Mouse (Mus musculus) gastrocnemius, postnatal 4 days (tissue): ENCODE data around the gene Vamp1. TPM values are rescaled to one million over a fixed set of nuclear protein-coding genes. Genes with fewer than 3 reads are reported as not detected.
"Not testable (repeated sequence)": the region's sequence is repeated elsewhere in the genome, so short reads cannot be mapped to it uniquely, and the experiment has no call there.

Experiments
- DNase-seq, 2 experiments: peaks; one replicate each; pipeline ENCODE4 v3.0.0; 2021 to 2022; ENCODE audit warnings: low spot score in 2 of 2, mixed read lengths in 2 of 2
- total RNA-seq, 2 experiments: library from RNA; stranded (reverse); gene quantifications; 2 replicates each; pipeline ENCODE4 v1.2.3; 2021

The Vamp1 gene
- total RNA-seq, 2 experiments from 2014 or later, result 7.0 to 7.3 TPM

- no peak for DNase-seq
Measured at GRCm38 (mm10) chr6:125241566-125241965, 26.2 kb downstream of the Vamp1 start.

GRCm38 (mm10) chr6:125244551-125244950 is 29.2 kb downstream of the Vamp1 start:
- no peak for DNase-seq

- no peak for DNase-seq
Measured at GRCm38 (mm10) chr6:125252285-125252684, 36.9 kb downstream of the Vamp1 start.

- no peak for DNase-seq
Measured at GRCm38 (mm10) chr6:125252711-125253110, 37.4 kb downstream of the Vamp1 start.

GRCm38 (mm10) chr6:125253863-125254715 is 38.7 kb downstream of the Vamp1 start:
- DNase-seq, result no peak

GRCm38 (mm10) chr6:125255516-125256044 is 40.2 kb downstream of the Vamp1 start:
- no peak for DNase-seq

- no peak for DNase-seq
Measured at GRCm38 (mm10) chr6:125256222-125256966, 41.0 kb downstream of the Vamp1 start.

GRCm38 (mm10) chr6:125260006-125260555 is 44.7 kb downstream of the Vamp1 start:
- DNase-seq, result no peak

- DNase-seq, result no peak
Measured at GRCm38 (mm10) chr6:125264219-125264618, 48.9 kb downstream of the Vamp1 start.

- DNase-seq, result no peak
Measured at GRCm38 (mm10) chr6:125265239-125265638, 49.9 kb downstream of the Vamp1 start.

GRCm38 (mm10) chr6:125266091-125266490 is 50.7 kb downstream of the Vamp1 start:
- no peak for DNase-seq

GRCm38 (mm10) chr6:125266600-125266999 is 51.2 kb downstream of the Vamp1 start:
- DNase-seq, result not testable (repeated sequence)

GRCm38 (mm10) chr6:125267469-125267868 is 52.1 kb downstream of the Vamp1 start:
- DNase-seq, result no peak

GRCm38 (mm10) chr6:125268799-125269198 is 53.4 kb downstream of the Vamp1 start:
- DNase-seq, result no peak

- peak; percentile 76 to 92 for DNase-seq
Measured at GRCm38 (mm10) chr6:125271455-125272227, 56.3 kb downstream of the Vamp1 start.

- DNase-seq, result no peak
Measured at GRCm38 (mm10) chr6:125272228-125272785, 57.0 kb downstream of the Vamp1 start.

- DNase-seq, result peak in 1 of 2 experiments; percentile 54
Measured at GRCm38 (mm10) chr6:125274841-125275563, 59.7 kb downstream of the Vamp1 start.

- DNase-seq, result no peak
Measured at GRCm38 (mm10) chr6:125279729-125280128, 64.4 kb downstream of the Vamp1 start.

GRCm38 (mm10) chr6:125282721-125283120 is 67.4 kb downstream of the Vamp1 start:
- not testable (repeated sequence) for DNase-seq

GRCm38 (mm10) chr6:125284250-125284649 is 68.9 kb downstream of the Vamp1 start:
- DNase-seq, result no peak
